Mouse (Mus musculus) kidney, adult 2 months (tissue): Measurements from ENCODE around the gene Katnb1.

Experiments
- CTCF ChIP-seq: fragments of 200-500 bp; conservative IDR thresholded peaks from 2 replicates; pipeline ENCODE4 v1.5.1; 2011; ENCODE audit warnings: low read depth, mild to moderate bottlenecking, control low read depth, low read length, moderate library complexity, mixed read lengths; ENCODE audit not compliant: insufficient read depth, insufficient read length
- POLR2A ChIP-seq: fragments of 200-500 bp; IDR thresholded peaks from one replicate; pipeline ENCODE4 v1.6.1; 2011; ENCODE audit warnings: low read depth, low read length, control low read depth

GRCm38 (mm10) chr8:95049636-95050035 is 31.4 kb upstream of the Katnb1 start:
- TF ChIP-seq POLR2A (no peak), CTCF (no peak)
